Mouse (Mus musculus) lung, adult 2 months (tissue): ENCODE data around the gene Dxo.

Source experiments
- CTCF ChIP-seq: fragments of 200-500 bp; IDR thresholded peaks from 2 replicates; pipeline ENCODE4 v1.5.1; 2011; ENCODE audit warnings: mild to moderate bottlenecking, low read length, control low read depth; ENCODE audit not compliant: insufficient read depth
- POLR2A ChIP-seq: fragments of 200-500 bp; IDR thresholded peaks from 2 replicates; pipeline ENCODE4 v1.6.1; 2011; ENCODE audit warnings: low read depth, mild to moderate bottlenecking, control low read depth, low read length, borderline replicate concordance; ENCODE audit errors: extremely low read depth

GRCm38 (mm10) chr17:34807176-34807575 is 29.6 kb upstream of the Dxo start:
- TF ChIP-seq CTCF (no peak), POLR2A (no peak)
